Mouse (Mus musculus): ENCODE measurements around the gene Sorl1. TPM values are rescaled to one million over a fixed set of nuclear protein-coding genes. Genes with fewer than 3 reads are reported as not detected.

Sorl1 gene
- total RNA-seq, 1 experiment from 2014 or later = 16.8 TPM

DNA sequence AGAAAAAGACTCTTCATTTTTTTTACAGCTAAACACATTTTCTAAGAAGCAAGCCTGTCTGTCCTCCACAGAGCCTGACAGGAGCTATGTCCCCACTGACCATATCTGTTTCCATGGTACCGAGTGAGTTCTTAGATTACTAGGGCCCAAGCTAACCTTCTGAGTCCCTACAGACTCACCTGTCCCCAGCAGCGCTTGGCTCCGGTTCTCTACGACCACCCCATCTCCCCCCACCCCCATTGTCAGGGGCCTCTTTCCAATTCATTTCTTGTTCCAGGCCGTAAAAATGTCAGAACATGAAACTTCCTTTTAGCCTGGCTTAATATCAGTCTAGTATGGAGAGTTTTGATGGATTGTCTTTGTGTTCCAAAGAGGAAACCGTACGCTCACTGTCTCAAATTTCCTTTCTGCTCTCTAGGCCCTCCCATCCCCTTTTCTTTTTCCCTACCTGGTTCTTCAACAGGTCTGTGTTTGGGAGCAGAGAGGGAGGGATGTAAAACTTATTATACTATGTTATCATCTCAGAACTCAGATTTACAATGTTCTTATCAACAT lies 171.4 kb downstream of the Sorl1 start:
- DNase-seq = no peak

DNA sequence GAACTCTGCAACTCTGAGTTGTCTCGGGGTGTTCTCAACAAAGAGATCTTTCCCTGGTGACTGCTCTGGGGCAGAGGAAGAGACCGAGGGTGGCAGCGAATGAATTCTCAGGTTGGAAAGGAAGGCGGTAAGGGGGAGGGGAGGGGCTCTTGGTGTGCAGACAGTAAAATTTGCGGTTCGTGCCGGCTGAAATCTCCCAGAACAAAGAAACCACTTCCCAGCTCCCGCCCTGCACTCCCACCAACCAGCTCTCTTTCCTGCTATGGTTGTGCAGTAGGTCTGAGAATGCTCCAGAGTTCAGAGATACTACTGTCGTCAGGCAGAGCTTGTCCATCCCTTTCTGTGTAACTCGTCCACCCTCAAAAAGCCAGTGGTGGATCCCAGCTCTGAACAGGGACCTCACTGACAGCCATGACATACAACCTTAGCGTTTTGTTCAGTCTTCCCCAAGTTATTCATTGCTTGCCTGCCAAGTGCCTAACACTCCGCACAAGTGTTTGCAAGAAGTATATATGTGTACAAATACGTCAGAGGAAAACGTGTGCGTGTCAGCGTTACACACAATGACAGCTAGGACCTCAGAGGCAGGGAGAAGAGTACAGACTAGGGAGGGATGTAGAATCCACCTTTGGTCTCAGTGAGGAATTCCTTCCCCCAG lies 172.5 kb downstream of the Sorl1 start:
- DNase-seq = no peak

DNA sequence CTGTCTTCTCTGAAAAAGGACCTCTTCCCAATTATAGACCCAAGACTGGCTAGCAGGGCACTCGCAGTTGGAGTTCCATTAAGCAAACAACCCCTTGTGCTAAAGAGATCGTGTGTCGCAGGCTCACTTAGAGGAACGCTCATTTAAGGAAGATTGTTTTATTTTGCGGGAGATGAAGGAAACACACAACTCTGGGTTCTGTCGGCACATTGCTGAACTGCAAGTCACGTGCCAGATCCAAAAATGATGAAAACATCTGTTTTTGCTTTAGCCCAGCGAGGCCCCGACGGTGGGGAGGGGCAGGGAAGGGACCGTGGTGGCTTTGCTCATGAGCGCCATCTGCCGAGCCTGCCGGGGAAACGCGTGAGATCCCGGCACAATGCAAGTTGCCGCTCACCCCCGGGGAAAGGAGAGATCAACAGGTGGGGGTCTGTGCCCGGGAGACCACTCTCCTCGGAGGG lies 173.1 kb downstream of the Sorl1 start:
- peak; percentile 94 for DNase-seq

- peak; percentile 92 for DNase-seq
Measured at GRCm38 (mm10) chr9:41950109-41950990, 173.7 kb downstream of the Sorl1 start.

- peak; percentile 46 for DNase-seq
Measured at GRCm38 (mm10) chr9:41949476-41949875, 174.6 kb downstream of the Sorl1 start.

GRCm38 (mm10) chr9:41944964-41945363 lies 179.1 kb downstream of the Sorl1 start:
- no peak for DNase-seq

GRCm38 (mm10) chr9:41942970-41943635 lies 181.0 kb downstream of the Sorl1 start:
- DNase-seq = no peak

GRCm38 (mm10) chr9:41940311-41940853 lies 183.7 kb downstream of the Sorl1 start:
- no peak for DNase-seq

- no peak for DNase-seq
Measured at GRCm38 (mm10) chr9:41938449-41938848, 185.6 kb downstream of the Sorl1 start.

DNA sequence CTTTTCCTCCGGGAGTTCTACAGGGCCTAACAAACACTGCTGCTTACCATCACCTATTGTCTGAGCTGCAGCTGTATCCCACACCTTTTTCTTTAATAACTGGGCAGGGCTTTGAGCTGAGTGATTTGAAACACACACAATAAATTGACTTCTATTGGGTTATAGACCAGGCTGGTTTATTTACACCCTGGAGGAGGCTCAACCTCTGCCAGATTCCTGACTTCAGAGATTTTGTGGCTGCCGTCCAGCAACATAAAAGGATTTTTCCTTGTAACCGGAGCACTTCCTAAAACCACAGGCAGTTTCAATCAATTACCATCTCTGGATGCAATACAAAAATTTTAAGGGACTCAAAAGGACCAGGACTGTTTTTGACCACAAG lies 186.1 kb downstream of the Sorl1 start:
- DNase-seq = peak; percentile 61

DNA sequence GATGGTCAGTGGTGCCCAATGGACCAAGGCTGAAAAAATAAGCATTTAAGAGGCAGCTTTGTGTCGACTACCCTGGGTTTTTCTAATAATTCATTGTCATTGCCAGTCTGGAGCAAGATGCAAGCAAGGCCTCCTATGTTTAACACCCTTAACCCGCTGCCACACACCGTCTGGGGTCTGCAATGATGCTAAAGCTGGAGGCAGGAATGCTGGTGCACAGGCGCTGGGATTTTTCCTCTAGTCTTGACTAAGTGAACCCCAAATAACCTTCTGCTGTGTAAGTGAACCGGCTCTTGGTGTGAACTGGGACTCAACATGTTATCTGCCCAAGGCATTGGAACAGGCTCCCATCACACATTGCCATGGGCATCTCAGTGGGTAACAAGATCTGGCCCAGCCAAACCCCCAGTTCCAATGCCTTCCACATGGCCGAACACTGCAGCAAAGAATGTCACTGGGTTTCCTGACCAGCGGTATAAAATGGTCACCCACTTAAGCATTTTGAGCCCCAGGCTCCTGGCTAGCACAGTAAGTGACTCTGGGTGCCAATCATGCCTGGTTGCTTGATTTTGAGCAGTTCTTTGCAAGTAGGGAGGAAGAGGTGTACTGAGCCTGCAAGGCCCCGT lies 186.6 kb downstream of the Sorl1 start:
- peak; percentile 15 for DNase-seq

DNA sequence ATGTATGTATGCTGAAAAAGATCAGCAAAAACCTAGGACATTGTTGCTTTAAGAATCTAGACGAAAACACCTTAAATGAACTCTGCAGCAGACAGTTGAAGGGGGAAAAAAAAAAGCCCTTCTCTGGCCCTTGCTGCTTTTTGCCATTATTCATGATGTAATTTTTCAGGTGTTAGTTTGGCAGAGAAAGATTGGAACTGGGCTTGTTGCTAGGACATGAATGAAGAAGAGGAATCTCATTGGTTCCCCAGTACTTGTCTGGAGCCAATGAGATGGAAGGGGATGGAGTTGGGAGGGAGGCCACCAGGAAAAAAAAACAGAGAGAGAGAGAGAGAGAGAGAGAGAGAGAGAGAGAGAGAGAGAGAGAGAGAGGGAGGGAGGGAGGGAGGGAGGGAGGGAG lies 187.5 kb downstream of the Sorl1 start:
- DNase-seq = peak; percentile 14

DNA sequence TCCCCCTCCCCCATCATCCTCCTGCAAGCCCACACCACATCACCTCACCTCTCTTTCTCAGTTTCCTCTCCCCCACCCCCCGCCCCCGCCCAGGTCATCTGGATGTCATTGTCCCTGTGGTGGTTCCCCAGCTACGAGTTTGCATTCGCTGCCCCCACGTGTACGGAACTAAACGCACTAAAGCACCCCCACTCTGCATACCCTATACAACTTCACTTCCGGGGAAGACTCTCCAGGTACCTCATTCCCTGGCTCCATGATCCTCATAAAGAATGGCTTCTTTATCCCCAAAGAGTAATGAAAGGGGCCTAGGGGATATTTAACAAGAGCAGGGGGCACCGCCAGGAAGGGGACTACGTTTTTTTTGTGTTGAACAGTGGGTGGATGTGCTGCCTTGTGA lies 188.1 kb downstream of the Sorl1 start:
- no peak for DNase-seq

DNA sequence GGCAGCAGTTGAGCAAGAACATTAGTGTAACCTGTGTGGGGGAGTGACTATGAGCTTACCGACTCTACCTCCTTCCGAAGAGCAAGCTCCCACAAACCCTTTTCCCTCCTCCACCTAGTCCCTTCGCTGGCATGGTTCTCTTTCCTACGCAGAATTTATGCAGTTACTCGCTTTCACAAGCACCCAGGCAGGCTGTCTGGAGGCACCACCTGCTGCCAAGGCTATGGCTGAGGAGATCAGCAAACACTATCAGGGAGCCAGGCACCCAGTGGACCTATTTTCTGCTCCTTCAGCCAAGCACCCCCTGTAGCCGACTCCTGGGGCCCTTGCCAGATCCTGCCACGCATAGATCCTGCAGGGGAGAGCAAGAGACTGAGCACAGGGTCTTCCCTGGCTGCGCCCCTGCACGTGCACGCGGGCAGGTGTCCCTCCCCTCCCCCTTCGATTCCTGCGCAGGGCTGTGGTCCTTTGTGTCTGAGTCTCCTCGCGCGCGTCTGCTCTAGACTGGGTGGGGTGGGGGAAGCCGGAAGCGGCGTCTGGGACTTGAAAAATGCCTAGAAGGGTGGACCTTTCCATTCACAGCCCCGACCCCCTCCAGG lies 188.6 kb downstream of the Sorl1 start:
- DNase-seq = peak; percentile 52

- DNase-seq = no peak
Measured at GRCm38 (mm10) chr9:41934848-41935372, 189.2 kb downstream of the Sorl1 start.

DNA sequence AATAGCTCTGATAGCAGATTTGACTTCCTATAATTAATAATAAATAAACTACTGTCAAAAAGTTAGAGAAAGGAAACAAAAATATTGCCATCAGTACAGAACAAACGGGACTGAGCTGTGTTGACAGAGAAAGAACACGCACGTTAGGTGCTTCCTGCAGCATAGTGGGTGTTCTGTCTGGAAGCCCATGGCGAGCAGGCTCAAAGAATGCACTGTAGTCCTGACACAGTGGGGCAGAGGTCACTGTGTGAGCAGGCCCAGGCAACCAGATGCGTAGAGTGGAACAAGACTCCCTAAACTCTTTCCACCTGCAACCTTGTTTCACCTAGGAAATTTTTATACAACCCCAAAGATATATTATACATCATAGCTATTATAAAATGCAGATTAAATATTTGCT lies 194.1 kb downstream of the Sorl1 start:
- DNase-seq = no peak

GRCm38 (mm10) chr9:41925721-41926120 lies 198.4 kb downstream of the Sorl1 start:
- DNase-seq = no peak

- DNase-seq = no peak
Measured at GRCm38 (mm10) chr9:41924140-41924539, 200.0 kb downstream of the Sorl1 start.

DNA sequence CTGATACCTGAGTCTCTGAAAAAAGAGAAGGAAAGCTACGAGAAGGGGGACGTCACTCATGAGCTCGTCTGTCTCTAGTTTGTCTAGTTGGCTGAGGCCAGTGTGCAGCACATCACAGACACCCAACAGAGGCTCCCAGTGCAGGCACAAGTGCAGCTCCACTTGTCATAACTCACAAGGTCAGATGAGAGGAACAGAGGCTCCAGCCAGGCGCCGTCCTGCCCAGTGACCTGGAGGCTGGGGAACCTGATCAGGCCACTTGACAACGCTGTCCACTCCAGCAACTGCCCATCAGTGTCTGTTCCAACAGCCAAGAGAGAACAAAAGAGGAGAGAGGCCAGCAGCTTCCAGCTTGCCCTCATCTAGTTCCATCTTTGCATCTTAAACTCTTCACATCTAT lies 201.7 kb downstream of the Sorl1 start:
- peak; percentile 21 for DNase-seq

DNA sequence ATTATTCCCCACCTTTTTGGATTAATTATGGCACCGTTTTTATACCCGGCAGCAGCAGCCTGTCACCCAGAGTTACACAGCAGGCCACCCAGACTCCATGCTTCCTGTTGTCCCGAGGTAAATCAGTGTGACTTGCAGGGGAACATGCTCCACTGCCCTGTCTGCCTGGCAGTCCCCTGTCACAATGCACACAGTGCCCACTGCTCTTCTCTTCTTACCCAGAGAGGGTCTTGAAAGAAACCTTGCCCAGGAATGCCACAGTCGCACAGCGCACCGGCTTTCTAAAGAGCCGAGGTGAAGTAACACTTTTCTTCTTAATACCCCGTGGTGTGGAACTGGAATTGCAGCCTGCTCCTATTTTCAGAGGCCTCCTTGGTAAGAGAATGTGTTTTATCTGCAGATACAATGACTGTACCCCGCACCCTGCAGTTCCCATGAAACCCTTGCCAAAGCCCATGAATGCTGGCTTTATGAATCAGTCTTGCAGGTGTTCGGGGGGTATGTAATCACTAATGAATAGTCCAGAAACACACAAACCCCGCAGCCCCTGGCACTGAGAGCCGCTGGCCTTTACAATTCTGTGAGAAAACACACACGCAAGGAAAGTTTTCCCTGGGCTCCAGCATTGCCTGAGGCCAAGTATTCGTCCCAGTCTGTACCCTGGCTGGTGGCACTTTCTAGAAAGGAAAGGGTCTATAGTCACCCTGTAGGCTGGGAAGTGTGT lies 205.3 kb downstream of the Sorl1 start:
- no peak for DNase-seq

DNA sequence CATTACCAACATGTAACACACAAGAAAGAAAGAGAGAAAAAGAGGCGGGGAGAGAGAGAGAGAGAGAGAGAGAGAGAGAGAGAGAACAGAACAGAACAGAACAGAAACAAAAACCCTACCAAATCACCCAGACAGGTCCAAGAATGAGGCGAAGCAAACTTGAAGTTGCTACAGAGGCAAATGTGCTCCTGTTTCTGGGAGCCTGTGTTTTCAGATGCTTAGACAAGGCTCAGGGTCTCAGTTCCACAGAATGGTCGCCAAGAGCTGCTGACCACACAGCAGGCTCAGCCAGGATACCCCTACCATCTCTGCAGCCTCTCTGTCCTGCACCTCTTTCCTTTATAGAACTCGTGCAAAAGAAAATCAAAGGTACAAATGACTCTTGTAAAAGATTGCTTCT lies 205.9 kb downstream of the Sorl1 start:
- no peak for DNase-seq
